Mouse (Mus musculus) embryo, embryonic 10.5 days (tissue): ENCODE data around the gene Pak7.

ENCODE experiments used
- DNase-seq: peaks from one replicate; pipeline ENCODE4 v3.0.0-alpha.2; 2015; ENCODE audit warnings: low spot score

The Pak7 gene

GRCm38 (mm10) chr2:136150752-136151151 lies 237.0 kb downstream of the Pak7 start:
- no peak for DNase-seq

- peak; percentile 87 for DNase-seq
Observed at GRCm38 (mm10) chr2:136149530-136149929, 238.2 kb downstream of the Pak7 start.

- peak; percentile 93 for DNase-seq
Observed at GRCm38 (mm10) chr2:136148999-136149398, 238.8 kb downstream of the Pak7 start.

GRCm38 (mm10) chr2:136140807-136141206 lies 247.0 kb downstream of the Pak7 start:
- DNase-seq = no peak

GRCm38 (mm10) chr2:136139159-136140069 lies 248.4 kb downstream of the Pak7 start:
- DNase-seq = peak; percentile 67

- DNase-seq = no peak
Observed at GRCm38 (mm10) chr2:136138451-136138850, 249.3 kb downstream of the Pak7 start.

- DNase-seq = peak; percentile 63
Observed at GRCm38 (mm10) chr2:136121867-136122266, 265.9 kb downstream of the Pak7 start.

- DNase-seq = no peak
Observed at GRCm38 (mm10) chr2:136118006-136118405, 269.8 kb downstream of the Pak7 start.

GRCm38 (mm10) chr2:136113374-136113773 lies 274.4 kb downstream of the Pak7 start:
- no peak for DNase-seq

GRCm38 (mm10) chr2:136109038-136109363 lies 278.8 kb downstream of the Pak7 start:
- DNase-seq = no peak

DNA sequence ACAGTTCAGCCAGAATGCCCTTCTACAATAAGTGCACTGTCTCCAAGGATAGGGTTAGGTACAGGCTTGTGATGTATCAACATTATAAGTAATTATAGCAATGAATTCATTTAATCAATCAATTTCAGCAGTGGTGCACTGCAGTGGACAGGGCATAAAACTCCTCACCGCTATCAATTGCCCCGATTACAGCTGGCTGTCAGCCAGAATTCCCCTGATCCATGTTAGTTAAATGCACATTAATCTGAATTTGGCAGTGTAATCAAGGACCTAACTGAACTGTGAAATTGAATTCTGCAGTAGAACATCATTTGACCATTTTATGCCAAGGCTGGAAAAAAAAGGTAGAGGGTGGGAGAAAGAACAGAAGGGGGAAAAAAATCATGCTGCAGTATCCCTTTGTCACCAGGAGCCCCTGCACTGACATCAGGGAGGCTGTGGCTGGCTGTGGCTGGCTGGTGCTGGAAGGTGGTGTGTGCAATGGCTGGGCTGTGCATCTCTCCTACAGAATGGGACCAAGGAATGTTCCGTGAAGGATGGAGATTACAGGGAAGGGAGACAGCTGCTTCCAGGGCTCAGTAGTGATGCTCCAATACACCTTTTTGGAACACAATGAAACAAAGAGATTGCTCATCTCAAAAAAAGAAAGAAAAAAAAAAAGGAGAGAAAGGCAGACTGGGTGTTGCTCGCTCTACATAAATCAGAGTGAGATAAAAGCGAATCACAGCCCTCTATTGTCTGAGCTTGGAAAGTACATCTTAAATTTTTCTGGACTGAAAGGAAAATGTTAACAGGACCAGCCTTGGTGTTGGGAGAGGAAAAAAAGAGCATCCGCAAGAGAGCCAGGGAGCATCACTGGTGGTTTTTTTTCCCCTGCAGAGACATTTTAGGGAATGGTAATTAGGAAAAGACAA lies 279.4 kb downstream of the Pak7 start:
- peak; percentile 50 for DNase-seq

DNA sequence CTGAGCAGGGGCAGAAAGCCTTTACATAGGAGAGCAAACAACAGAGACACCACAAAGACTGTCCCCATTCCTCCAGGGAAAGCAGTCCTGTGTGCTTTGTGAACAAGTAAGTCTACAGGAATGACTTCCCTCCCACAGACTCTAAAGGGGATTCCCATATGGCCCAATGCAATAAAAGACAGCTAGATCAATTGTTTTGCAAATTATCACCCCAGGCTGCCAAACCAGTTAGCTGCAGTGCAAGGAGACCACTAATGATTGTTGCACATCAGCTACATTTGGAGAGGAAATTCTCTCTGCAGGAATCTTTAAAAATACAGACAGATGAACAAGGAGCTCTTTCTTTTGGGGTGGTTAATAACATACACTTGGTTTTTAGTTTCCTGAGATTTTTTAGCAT lies 280.2 kb downstream of the Pak7 start:
- peak; percentile 58 for DNase-seq

GRCm38 (mm10) chr2:136097143-136097542 lies 290.6 kb downstream of the Pak7 start:
- no peak for DNase-seq

DNA sequence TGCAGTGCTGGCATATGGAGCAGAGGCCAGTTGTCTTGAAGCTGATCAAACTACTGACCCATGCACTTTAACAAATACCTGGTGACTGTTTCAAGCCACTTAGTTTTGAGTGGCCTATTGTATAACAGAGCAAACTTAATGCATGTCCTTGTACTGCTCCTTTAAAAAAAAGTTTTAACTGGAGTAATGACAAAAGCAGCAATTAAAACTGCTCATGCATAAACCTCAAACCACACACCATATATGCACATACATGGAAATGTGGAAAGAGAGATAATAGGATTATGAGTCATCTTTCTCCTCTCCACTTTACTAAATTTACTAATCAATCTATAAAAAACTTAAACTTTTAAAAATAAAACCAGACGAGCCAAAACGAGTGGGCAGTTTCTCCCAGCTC lies 291.8 kb downstream of the Pak7 start:
- DNase-seq = no peak

GRCm38 (mm10) chr2:136064356-136064755 lies 323.4 kb downstream of the Pak7 start:
- no peak for DNase-seq

- DNase-seq = peak; percentile 13
Observed at GRCm38 (mm10) chr2:136059029-136059669, 328.6 kb downstream of the Pak7 start.

- DNase-seq = no peak
Observed at GRCm38 (mm10) chr2:136058398-136058797, 329.4 kb downstream of the Pak7 start.

GRCm38 (mm10) chr2:136057861-136058331 lies 329.9 kb downstream of the Pak7 start:
- peak; percentile 43 for DNase-seq

- DNase-seq = peak; percentile 54
Observed at GRCm38 (mm10) chr2:136051688-136052289, 336.0 kb downstream of the Pak7 start, which contains the start of gene Lamp5. Gene Lamp5 (plus strand): TSS chr2:136052239.

DNA sequence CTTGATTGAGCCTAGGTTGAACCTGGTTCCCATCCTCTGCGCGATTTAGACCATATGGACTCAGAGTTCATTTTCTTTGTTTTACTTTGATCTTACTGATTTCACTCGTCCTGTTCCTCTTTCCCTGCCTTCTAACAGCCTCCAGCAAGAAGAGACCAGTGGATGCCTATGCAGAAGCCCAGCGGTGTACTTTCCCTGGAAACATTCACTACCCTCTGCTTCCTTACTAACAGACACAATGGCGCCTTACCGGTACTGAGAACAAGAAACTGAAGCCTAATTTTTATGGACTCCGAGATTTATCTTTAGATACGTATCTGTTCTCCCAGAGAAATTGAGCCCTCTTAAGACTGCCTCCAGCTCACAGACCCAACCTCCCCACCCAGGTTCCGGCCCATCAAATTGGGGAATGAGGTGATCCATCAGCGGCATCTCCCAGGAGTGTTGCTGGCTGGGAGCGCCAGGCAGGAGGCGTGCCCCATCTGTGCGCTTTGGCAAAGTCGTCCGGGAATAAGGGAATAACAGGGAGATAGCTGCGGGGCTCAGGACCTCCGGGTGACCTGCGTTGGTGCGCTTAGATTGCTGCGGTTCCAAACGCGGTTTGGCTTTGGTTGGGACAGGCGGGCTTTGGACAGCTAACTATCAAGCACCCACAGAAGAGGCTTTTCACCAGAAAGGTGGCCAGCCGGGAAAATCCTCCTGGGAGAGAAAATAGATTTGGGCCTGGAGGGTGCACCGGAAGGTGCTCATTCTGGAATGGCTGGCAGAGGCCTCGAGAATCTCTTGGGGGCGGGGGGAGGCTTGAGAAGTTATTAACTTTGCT lies 336.8 kb downstream of the Pak7 start:
- DNase-seq = peak; percentile 42

- no peak for DNase-seq
Observed at GRCm38 (mm10) chr2:136048464-136048863, 339.3 kb downstream of the Pak7 start.
